12 mouse cellular contexts compared by ENCODE assay signal in genomic region chr7:125555351-125555872, GRCm38 (mm10). TPM values are rescaled to one million over a fixed set of nuclear protein-coding genes. Genes with fewer than 3 reads are reported as not detected.
DNase-seq lines count a peak whose midpoint lies in the region; ATAC-seq lines count a peak whose summit lies in the region.
"Had no signal": no experiment of that assay in that cellular context is flagged by ENCODE, and none has a peak within 500 bp of the region (broad histone marks: within the 10 kb centered on the region; RNA-seq: fewer than 3 reads in every experiment).

No protein-coding gene starts in this region.

- no peak overlapping the region for H3K27ac ChIP-seq in kidney, embryonic 15.5 days
- H3K27ac ChIP-seq in liver, embryonic 11.5 days (ENCODE audit: low read depth, low read length): no peak overlapping the region
- H3K27ac ChIP-seq: kidney, postnatal 0 days had no signal

- no peaks in the 10 kb centered on the region for H3K9me3 ChIP-seq in kidney, embryonic 15.5 days (replicated peaks)
- no peaks in the 10 kb centered on the region for H3K9me3 ChIP-seq in liver, embryonic 11.5 days (ENCODE audit: control insufficient read depth, low read length)

- no peaks in the 10 kb centered on the region for H3K36me3 ChIP-seq in kidney, embryonic 15.5 days
- no peaks in the 10 kb centered on the region for H3K36me3 ChIP-seq in liver, embryonic 11.5 days (ENCODE audit: control insufficient read depth, insufficient read depth, low read length)

- 79% methylated on average over 7 of the region's 7 CpGs for WGBS in kidney, embryonic 15.5 days
- WGBS in liver, embryonic 11.5 days: 47% methylated on average over 7 of the region's 7 CpGs

- no peak overlapping the region for H3K9ac ChIP-seq in kidney, embryonic 15.5 days
- H3K9ac ChIP-seq in liver, embryonic 11.5 days (ENCODE audit: low read depth, low read length): 0 out of 2 replicates have a peak overlapping the region, but pooled peaks have one; percentile 15

- peak; percentile 21 to 42 for DNase-seq in kidney, postnatal 25 days
- peak; percentile 18 for DNase-seq in adrenal gland, postnatal 10 days
- DNase-seq in liver, embryonic 11.5 days (ENCODE audit: low spot score): no peak
- no peak for DNase-seq in cerebellum, adult 8-10 months
- no peak for DNase-seq in left cerebral cortex, adult 11 months (ENCODE audit: low spot score)
- no peak for DNase-seq in cerebellum, adult 11 months
- DNase-seq: cerebellum, adult 2 months had no signal

- ATAC-seq in kidney, embryonic 15.5 days (replicated peaks; ENCODE audit: low FRiP score): no peak
- ATAC-seq in liver, embryonic 11.5 days (replicated peaks; ENCODE audit: low FRiP score): no peak
- ATAC-seq in monocyte, adult 5-6 weeks (replicated peaks; ENCODE audit: insufficient number of reproducible peaks, low FRiP score, low TSS enrichment, poor library complexity, severe bottlenecking): peak; percentile 60

- H3K4me3 ChIP-seq in kidney, embryonic 15.5 days (replicated peaks): no peak overlapping the region
- no peak overlapping the region for H3K4me3 ChIP-seq in liver, embryonic 11.5 days (ENCODE audit: low read depth, low read length)
- H3K4me3 ChIP-seq: erythroblast, embryonic 14.5 days had no signal

- no peak overlapping the region for H3K4me2 ChIP-seq in kidney, embryonic 15.5 days
- H3K4me2 ChIP-seq in liver, embryonic 11.5 days: peak overlapping the region; percentile 29; the same call in 1 of the 2 replicates

- H3K4me1 ChIP-seq in kidney, embryonic 15.5 days: peaks cover 38% of the 10 kb centered on the region
- H3K4me1 ChIP-seq in liver, embryonic 11.5 days (replicated peaks; ENCODE audit: control insufficient read depth, insufficient read depth, low read length): peaks cover 37% of the 10 kb centered on the region

- peaks cover 8% of the 10 kb centered on the region; the same call in 1 of the 2 replicates for H3K27me3 ChIP-seq in kidney, embryonic 15.5 days
- peaks cover 4% of the 10 kb centered on the region for H3K27me3 ChIP-seq in liver, embryonic 11.5 days (replicated peaks; ENCODE audit: control insufficient read depth, insufficient read depth, low read length)

RNA-seq across cellular contexts. Expression of gene Il4ra, which starts 3.5 kb away (rescaled TPM):
- polyA plus RNA-seq in kidney, embryonic 15.5 days (2015; fragmentation: Nextera tagmentation; extraction: Ambion mirVana): 8.6 and 10.4 TPM in 2 replicates
- 10 to 100 TPM; 43.9 to 51.3 TPM for total RNA-seq in adrenal gland, postnatal 10 days (2021)
- polyA plus RNA-seq in liver, embryonic 11.5 days (2014; fragmentation: Nextera tagmentation; extraction: Ambion mirVana): 4.4 and 5.3 TPM in 2 replicates
- 57.3 to 65.3 TPM (median 57.6 TPM) in 3 replicates for total RNA-seq in monocyte, adult 5-6 weeks (2017)

RNA-seq across cellular contexts. Expression of gene Il21r, which starts 47.8 kb away (rescaled TPM):
- 0.24 and 0.31 TPM in 2 replicates for polyA plus RNA-seq in kidney, embryonic 15.5 days (2015; fragmentation: Nextera tagmentation; extraction: Ambion mirVana)
- 1 to 10 TPM; 2.2 to 2.5 TPM for total RNA-seq in adrenal gland, postnatal 10 days (2021)
- 0.81 and 1.1 TPM in 2 replicates for polyA plus RNA-seq in liver, embryonic 11.5 days (2014; fragmentation: Nextera tagmentation; extraction: Ambion mirVana)
- total RNA-seq in monocyte, adult 5-6 weeks (2017): 15.2 to 17.8 TPM (median 15.8 TPM) in 3 replicates
- polyA plus RNA-seq: heart, embryonic 14.5 days had no signal

Comparison
In these comparisons a context has a peak if more than half of its experiments do, and no peak if none do; other contexts are left out.
1. DNase-seq: peak in kidney, postnatal 25 days (2 of 2) and adrenal gland, postnatal 10 days (single experiment); none in liver, embryonic 11.5 days (single experiment), cerebellum, adult 8-10 months (single experiment), left cerebral cortex, adult 11 months (single experiment) and cerebellum, adult 11 months (single experiment).